Mouse (Mus musculus) ES-E14 (cell line): ENCODE measurements around the gene Cep72. TPM values are rescaled to one million over a fixed set of nuclear protein-coding genes. Genes with fewer than 3 reads are reported as not detected.

ENCODE experiments used
- DNase-seq: peaks from one replicate; pipeline ENCODE4 v3.0.0-alpha.2; 2013; ENCODE audit warnings: low read depth, low spot score
- H3K27ac ChIP-seq: 2 replicates; pipeline ENCODE4 v1.5.1; 2012; ENCODE audit warnings: low read depth, mild to moderate bottlenecking, low read length, moderate library complexity, mixed read lengths; ENCODE audit not compliant: poor library complexity, insufficient read depth, severe bottlenecking
- H3K36me3 ChIP-seq: 2 replicates; pipeline ENCODE4 v1.6.1; 2012; ENCODE audit warnings: mild to moderate bottlenecking, low read length, moderate library complexity, mixed read lengths; ENCODE audit not compliant: control insufficient read depth, poor library complexity, insufficient read depth, severe bottlenecking
- H3K4me1 ChIP-seq, 2 experiments: fragments of 150-350 bp in 1 of 2; sonication (generic) in 1 of 2; 2 replicates each; pipeline ENCODE4 v1.6.1; 2012; ENCODE audit warnings: low read length in 2 of 2, mild to moderate bottlenecking in 1 of 2, mixed read lengths in 1 of 2; ENCODE audit not compliant: control insufficient read depth in 2 of 2, insufficient read depth in 2 of 2, poor library complexity in 1 of 2
- H3K4me3 ChIP-seq, 2 experiments: fragments of 150-350 bp in 1 of 2; sonication (generic) in 1 of 2; 2 replicates each; pipeline ENCODE4 v1.5.1; 2012; ENCODE audit warnings: low read length in 2 of 2, low read depth in 1 of 2, mild to moderate bottlenecking in 1 of 2, mixed read lengths in 1 of 2; ENCODE audit not compliant: insufficient read depth in 1 of 2, poor library complexity in 1 of 2, severe bottlenecking in 1 of 2
- H3K9ac ChIP-seq: 2 replicates; pipeline ENCODE4 v1.6.1; 2012; ENCODE audit warnings: low read depth, mild to moderate bottlenecking, low read length, mixed read lengths; ENCODE audit not compliant: poor library complexity, insufficient read depth, severe bottlenecking
- H3K9me3 ChIP-seq: fragments of 150-350 bp; sonication (generic); 2 replicates; pipeline ENCODE4 v1.6.1; 2012; ENCODE audit warnings: low read depth, mild to moderate bottlenecking, low read length; ENCODE audit not compliant: control insufficient read depth, insufficient read depth
- CHD2 ChIP-seq: IDR thresholded peaks from 2 replicates; pipeline ENCODE4 v1.6.1; 2014; ENCODE audit warnings: mild to moderate bottlenecking, low read depth, low read length, inconsistent platforms
- HCFC1 ChIP-seq: IDR thresholded peaks from 2 replicates; pipeline ENCODE4 v1.6.1; 2012; ENCODE audit warnings: low read length, inconsistent platforms, borderline replicate concordance; ENCODE audit not compliant: insufficient read depth
- MAFK ChIP-seq: IDR thresholded peaks from 2 replicates; pipeline ENCODE4 v1.6.1; 2014; ENCODE audit warnings: mild to moderate bottlenecking, low read depth, low read length, inconsistent platforms; ENCODE audit not compliant: insufficient read depth
- ZC3H11A ChIP-seq: IDR thresholded peaks from 2 replicates; pipeline ENCODE4 v1.6.1; 2012; ENCODE audit warnings: low read depth, mild to moderate bottlenecking, inconsistent platforms, low read length, borderline replicate concordance
- ZNF384 ChIP-seq: IDR thresholded peaks from 2 replicates; pipeline ENCODE4 v1.6.1; 2012; ENCODE audit warnings: low read depth, low read length, inconsistent platforms
- in situ Hi-C, 2 experiments: fragments of 600-800 bp; cut with MboI; formaldehyde crosslinking; loops; one replicate each; pipeline ENCODE4 v1.15.1; 2025; ENCODE audit warnings: low sequenced_read_pairs in 2 of 2, inconsistent platforms in 1 of 2; ENCODE audit not compliant: unreplicated experiment in 2 of 2
- total RNA-seq: library from RNA; depleted of rRNA; stranded (reverse); fragments of 300-350 nt; gene quantifications from 2 replicates; pipeline ENCODE4 v1.2.3, GENCODE M21; 2012

The Cep72 gene
- total RNA-seq, 1 experiment: 7.6 TPM

- no peak for DNase-seq
- H3K27ac ChIP-seq: no peak overlapping the region
- no peaks in the 10 kb centered on the region for H3K4me1 ChIP-seq
- no peak overlapping the region for H3K9ac ChIP-seq
- H3K36me3 ChIP-seq: no peaks in the 10 kb centered on the region
- in situ Hi-C loops: no loop called here
- H3K4me3 ChIP-seq: no peak overlapping the region
- H3K9me3 ChIP-seq: no peaks in the 10 kb centered on the region
- TF ChIP-seq MAFK (no peak), CHD2 (no peak), ZC3H11A (no peak), ZNF384 (no peak), HCFC1 (no peak)
Observed at GRCm38 (mm10) chr13:74017426-74017825, 44.7 kb downstream of the Cep72 start.

DNA sequence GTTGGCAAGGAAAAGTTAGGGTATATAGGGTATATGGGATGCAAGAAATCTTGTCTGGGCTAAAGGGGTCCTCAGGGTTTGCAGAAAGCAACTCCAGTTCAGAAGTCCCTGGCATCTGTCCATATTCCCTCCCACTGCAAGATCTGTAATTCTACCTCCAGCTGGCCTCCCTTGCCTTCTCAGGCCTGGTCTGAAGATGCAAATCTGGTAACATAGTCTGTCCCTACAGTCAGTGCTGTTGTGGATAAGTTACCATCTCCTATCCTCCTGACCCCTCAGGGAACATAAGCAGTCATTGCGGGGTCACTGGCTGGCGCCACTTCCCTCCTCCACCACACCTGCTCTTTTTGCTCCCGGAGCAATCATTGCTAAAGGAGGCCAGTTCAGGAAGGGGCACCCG is 46.2 kb downstream of the Cep72 start:
- no peak for DNase-seq
- in situ Hi-C loops: no loop called here
- Histone ChIP-seq H3K27ac (no peak overlapping the region), H3K36me3 (no peaks in the 10 kb centered on the region), H3K4me1 (no peaks in the 10 kb centered on the region), H3K9ac (no peak overlapping the region), H3K9me3 (no peaks in the 10 kb centered on the region), H3K4me3 (no peak overlapping the region)
- TF ChIP-seq MAFK: no peak
- no peak for TF ChIP-seq CHD2
- no peak for TF ChIP-seq ZNF384
- TF ChIP-seq ZC3H11A: no peak
- TF ChIP-seq HCFC1: no peak

- Histone ChIP-seq H3K4me3 (0 out of 4 replicates have a peak overlapping the region, but pooled peaks of 1 of the 2 experiments have one; percentile 72), H3K9me3 (no peaks in the 10 kb centered on the region), H3K4me1 (no peaks in the 10 kb centered on the region), H3K36me3 (no peaks in the 10 kb centered on the region), H3K9ac (no peak overlapping the region), H3K27ac (no peak overlapping the region)
- TF ChIP-seq CHD2 (no peak), ZC3H11A (no peak), HCFC1 (no peak), MAFK (no peak), ZNF384 (no peak)
- in situ Hi-C loops: no loop called here
- DNase-seq: no peak
Observed at GRCm38 (mm10) chr13:74010678-74011077, 51.4 kb downstream of the Cep72 start.

DNA sequence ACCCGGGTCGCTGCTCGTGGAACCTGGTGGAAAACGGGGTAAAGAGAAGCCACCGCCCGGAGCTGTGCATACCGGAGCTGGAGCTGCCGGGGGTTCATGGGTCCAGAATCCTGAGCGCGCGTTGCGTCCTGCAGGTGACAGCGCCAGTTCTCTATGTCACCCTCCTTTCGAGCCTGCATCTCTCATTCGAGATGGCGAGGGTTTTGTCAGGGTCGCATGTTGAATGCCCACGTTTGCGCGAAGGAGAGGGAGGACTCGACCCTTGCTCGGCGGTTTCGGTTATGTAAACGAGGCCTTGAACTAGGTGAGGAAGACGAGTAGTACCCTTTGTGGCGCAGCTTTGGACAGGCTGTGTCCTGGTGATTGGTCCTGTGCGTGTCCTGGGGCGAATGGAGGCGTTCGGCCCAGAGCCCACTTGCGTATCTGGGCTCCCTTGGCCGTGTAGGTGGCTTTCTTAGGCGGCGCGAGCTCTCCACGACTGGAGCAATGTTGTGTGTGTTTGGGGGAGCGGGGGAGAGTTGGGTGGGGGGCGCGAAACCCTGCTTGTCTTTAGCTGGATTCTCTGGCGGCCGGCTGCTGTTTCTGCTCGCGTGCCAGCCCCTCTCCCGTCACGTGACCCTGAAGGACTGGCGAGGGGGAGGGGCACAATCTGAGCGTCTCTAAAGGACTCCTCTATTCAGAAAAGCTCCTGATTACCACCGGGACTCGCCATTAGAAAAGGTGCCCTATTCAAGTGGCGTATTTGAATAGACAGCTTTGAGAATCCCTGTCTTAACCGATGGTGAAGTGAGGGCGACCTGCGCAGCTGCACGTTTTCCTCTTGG is 52.1 kb downstream of the Cep72 start:
- in situ Hi-C loops: no loop called here
- peak; percentile 35 for DNase-seq

More for the DNA sequence above, 52.1 kb downstream of the Cep72 start:
- H3K9me3 ChIP-seq: no peaks in the 10 kb centered on the region
- H3K4me3 ChIP-seq: peak overlapping the region; percentile 72 to 76
- H3K27ac ChIP-seq: no peak overlapping the region
- H3K9ac ChIP-seq: no peak overlapping the region
- H3K4me1 ChIP-seq: no peaks in the 10 kb centered on the region
- H3K36me3 ChIP-seq: no peaks in the 10 kb centered on the region
- TF ChIP-seq CHD2 (no peak), ZNF384 (no peak), HCFC1 (no peak), MAFK (no peak), ZC3H11A (no peak)
